Mouse (Mus musculus): ENCODE results near the gene Slc7a3.

GRCm38 (mm10) chrX:101085920-101086319 lies at the start of gene Slc7a3:
- TF ChIP-seq POLR2A (IDR thresholded peaks at IDR 0.05; ENCODE audit: low read depth, low read length) (no peak), CTCF (IDR thresholded peaks at IDR 0.05; ENCODE audit: extremely low read depth, insufficient read depth, insufficient read length, insufficient replicate concordance) (no peak)

Measured in spleen, adult 2 months (tissue).